Mouse (Mus musculus) limb, embryonic 14.5 days (tissue): ENCODE data around the gene Ndufa11. TPM values are rescaled to one million over a fixed set of nuclear protein-coding genes. Genes with fewer than 3 reads are reported as not detected.
A peak's percentile ranks its signal among the peaks of the same experiment; 100 is the strongest.

Experiments used
- ATAC-seq: fragments of 200-750 bp; cut with Nextera tagmentation; 2 replicates; pipeline ENCODE4 v1.8.0; 2017; ENCODE audit warnings: low read depth, moderate number of reproducible peaks, moderate TSS enrichment; ENCODE audit not compliant: low FRiP score
- DNase-seq: peaks from one replicate; pipeline ENCODE4 v3.0.0-alpha.2; 2015; ENCODE audit warnings: low spot score
- H3K27ac ChIP-seq: fragments of 300-500 bp; sonication (generic); replicated peaks from 2 replicates; pipeline ENCODE4 v1.5.1; 2014; ENCODE audit warnings: low read depth, mild to moderate bottlenecking, low read length, moderate library complexity, mixed read lengths
- H3K27me3 ChIP-seq: fragments of 300-500 bp; sonication (generic); 2 replicates; pipeline ENCODE4 v1.6.1; 2014; ENCODE audit warnings: low read length, mixed read lengths; ENCODE audit not compliant: control insufficient read depth, insufficient read depth
- H3K36me3 ChIP-seq: fragments of 300-500 bp; sonication (generic); 2 replicates; pipeline ENCODE4 v1.6.1; 2014; ENCODE audit warnings: mild to moderate bottlenecking, low read length, moderate library complexity, mixed read lengths; ENCODE audit not compliant: control insufficient read depth, insufficient read depth
- H3K4me1 ChIP-seq: fragments of 300-500 bp; sonication (generic); 2 replicates; pipeline ENCODE4 v1.6.1; 2014; ENCODE audit warnings: antibody characterized with exemption, low read length, mixed read lengths; ENCODE audit not compliant: control insufficient read depth, insufficient read depth
- H3K4me2 ChIP-seq: fragments of 300-500 bp; sonication (generic); replicated peaks from 2 replicates; pipeline ENCODE4 v1.6.1; 2014; ENCODE audit warnings: low read depth, mild to moderate bottlenecking, low read length, moderate library complexity; ENCODE audit not compliant: severe bottlenecking
- H3K4me3 ChIP-seq: fragments of 300-500 bp; sonication (generic); replicated peaks from 2 replicates; pipeline ENCODE4 v1.5.1; 2014; ENCODE audit warnings: low read length
- H3K9ac ChIP-seq: fragments of 300-500 bp; sonication (generic); 2 replicates; pipeline ENCODE4 v1.6.1; 2014; ENCODE audit warnings: mild to moderate bottlenecking, low read depth, low read length, moderate library complexity; ENCODE audit not compliant: severe bottlenecking
- H3K9me3 ChIP-seq: fragments of 300-500 bp; sonication (generic); 2 replicates; pipeline ENCODE4 v1.6.1; 2016; ENCODE audit warnings: low read length; ENCODE audit not compliant: control insufficient read depth
- POLR2A ChIP-seq: fragments of 200-500 bp; IDR thresholded peaks from 2 replicates; pipeline ENCODE4 v1.8.0; 2012; ENCODE audit warnings: inconsistent platforms, mild to moderate bottlenecking, moderate library complexity, borderline replicate concordance; ENCODE audit not compliant: insufficient read depth, insufficient read length; ENCODE audit errors: extremely low read depth
- WGBS: fragments of 180-500 bp; shearing (Covaris S2); extraction: QIAGEN DNeasy Blood & Tissue Kit; methylation state at CpG from one replicate; pipeline ENCODE4 v1.1.7; 2014; 5-methylcytosine and 5-hydroxymethylcytosine counted together
- polyA plus RNA-seq, 2 experiments: library from polyadenylated mRNA; depleted of rRNA in 1 of 2; stranded (reverse) in 1 of 2; unstranded in 1 of 2; fragments of >200 nt; fragmentation: Nextera tagmentation in 1 of 2; extraction: Ambion mirVana in 1 of 2; gene quantifications; 2 replicates each; pipeline versions ENCODE4 v1.2.1 to v1.2.3; 2012 to 2014

Gene Ndufa11
- polyA plus RNA-seq, 2 experiments: 251 to 480 TPM

- Histone ChIP-seq H3K4me1 (peaks cover 39% of the 10 kb centered on the region), H3K9ac (no peak overlapping the region), H3K27me3 (no peaks in the 10 kb centered on the region), H3K27ac (no peak overlapping the region), H3K36me3 (peaks cover 14% of the 10 kb centered on the region), H3K4me3 (no peak overlapping the region), H3K4me2 (no peak overlapping the region; the same call in 1 of the 2 replicates), H3K9me3 (no peaks in the 10 kb centered on the region)
- TF ChIP-seq POLR2A: no peak
- no peak for ATAC-seq
- 5% methylated on average over 7 of the region's 7 CpGs for WGBS
- DNase-seq: peak; percentile 43
Observed at GRCm38 (mm10) chr17:56727029-56727649, 9.6 kb downstream of the Ndufa11 start.

GRCm38 (mm10) chr17:56727659-56728058 lies 10.1 kb downstream of the Ndufa11 start:
- H3K9ac ChIP-seq: no peak overlapping the region
- H3K27ac ChIP-seq: no peak overlapping the region

GRCm38 (mm10) chr17:56728117-56728516 lies 10.6 kb downstream of the Ndufa11 start:
- Histone ChIP-seq H3K4me2 (no peak overlapping the region), H3K4me3 (no peak overlapping the region), H3K36me3 (peaks cover 4% of the 10 kb centered on the region; the same call in 1 of the 2 replicates), H3K9me3 (no peaks in the 10 kb centered on the region), H3K4me1 (peaks cover 29% of the 10 kb centered on the region), H3K9ac (no peak overlapping the region), H3K27ac (no peak overlapping the region), H3K27me3 (no peaks in the 10 kb centered on the region)
- no peak for ATAC-seq
- no peak for DNase-seq
- WGBS: 17% methylated on average over 12 of the region's 12 CpGs
- no peak for TF ChIP-seq POLR2A

More at GRCm38 (mm10) chr17:56727659-56728058, 10.1 kb downstream of the Ndufa11 start:
- no peak for TF ChIP-seq POLR2A
- WGBS: 4% methylated on average over 12 of the region's 12 CpGs
- no peak for DNase-seq
- Histone ChIP-seq H3K4me2 (no peak overlapping the region; the same call in 1 of the 2 replicates), H3K4me1 (peaks cover 34% of the 10 kb centered on the region), H3K27me3 (no peaks in the 10 kb centered on the region), H3K36me3 (peaks cover 9% of the 10 kb centered on the region; the same call in 1 of the 2 replicates), H3K4me3 (no peak overlapping the region), H3K9me3 (no peaks in the 10 kb centered on the region)
- no peak for ATAC-seq

GRCm38 (mm10) chr17:56729151-56729550 lies 11.6 kb downstream of the Ndufa11 start:
- Histone ChIP-seq H3K4me2 (no peak overlapping the region), H3K27me3 (no peaks in the 10 kb centered on the region), H3K9me3 (no peaks in the 10 kb centered on the region), H3K4me3 (no peak overlapping the region), H3K4me1 (peaks cover 19% of the 10 kb centered on the region; the same call in 1 of the 2 replicates), H3K36me3 (no peaks in the 10 kb centered on the region), H3K27ac (no peak overlapping the region), H3K9ac (no peak overlapping the region)
- no peak for TF ChIP-seq POLR2A
- DNase-seq: no peak
- no peak for ATAC-seq
- WGBS: 49% methylated on average over 6 of the region's 6 CpGs

- DNase-seq (no peak), ATAC-seq (no peak)
- H3K9me3 ChIP-seq: no peaks in the 10 kb centered on the region
- H3K4me1 ChIP-seq: peaks cover 18% of the 10 kb centered on the region; the same call in 1 of the 2 replicates
- 73% methylated on average over 2 of the region's 2 CpGs for WGBS
- no peaks in the 10 kb centered on the region for H3K36me3 ChIP-seq
- H3K4me2 ChIP-seq: no peak overlapping the region
- no peaks in the 10 kb centered on the region for H3K27me3 ChIP-seq
- no peak overlapping the region for H3K27ac ChIP-seq
- no peak overlapping the region for H3K9ac ChIP-seq
- TF ChIP-seq POLR2A: no peak
- H3K4me3 ChIP-seq: no peak overlapping the region
Observed at GRCm38 (mm10) chr17:56729656-56730055, 12.1 kb downstream of the Ndufa11 start.
